Mouse (Mus musculus) MEL (cell line): ENCODE results near the gene Sycp2l. TPM values are rescaled to one million over a fixed set of nuclear protein-coding genes. Genes with fewer than 3 reads are reported as not detected.

Experiments
- DNase-seq: peaks from one replicate; pipeline ENCODE4 v3.0.0; 2011; ENCODE audit warnings: low read depth, low spot score
- H3K27ac ChIP-seq: 2 replicates; pipeline ENCODE4 v1.5.1; 2012; ENCODE audit warnings: low read depth, mild to moderate bottlenecking, control low read depth, low read length, moderate library complexity; ENCODE audit not compliant: control insufficient read depth
- H3K27me3 ChIP-seq, 2 experiments: fragments of 150-350 bp in 1 of 2; sonication (generic) in 1 of 2; 2 replicates each; pipeline ENCODE4 v1.6.1; 2012; ENCODE audit warnings: low read length in 2 of 2, mild to moderate bottlenecking in 2 of 2, improper control_type of control experiment in 1 of 2, moderate library complexity in 1 of 2; ENCODE audit not compliant: insufficient read depth in 2 of 2, control insufficient read depth in 1 of 2
- H3K36me3 ChIP-seq, 2 experiments: 2 replicates each; pipeline ENCODE4 v1.6.1; 2012 to 2014; ENCODE audit warnings: low read length in 2 of 2, improper control_type of control experiment in 1 of 2, inconsistent platforms in 1 of 2, mild to moderate bottlenecking in 1 of 2; ENCODE audit not compliant: insufficient read depth in 2 of 2, control insufficient read depth in 1 of 2
- H3K4me1 ChIP-seq, 2 experiments: fragments of 150-350 bp in 1 of 2; sonication (generic) in 1 of 2; 2 replicates each; pipeline ENCODE4 v1.6.1; 2012; ENCODE audit warnings: low read length in 2 of 2, improper control_type of control experiment in 1 of 2, mild to moderate bottlenecking in 1 of 2; ENCODE audit not compliant: insufficient read depth in 2 of 2, control insufficient read depth in 1 of 2
- H3K4me3 ChIP-seq, 2 experiments: fragments of 150-350 bp in 1 of 2; sonication (generic) in 1 of 2; 2 replicates each; pipeline ENCODE4 v1.5.1; 2012; ENCODE audit warnings: low read depth in 2 of 2, low read length in 2 of 2, mild to moderate bottlenecking in 2 of 2, moderate library complexity in 2 of 2, control low read depth in 1 of 2, improper control_type of control experiment in 1 of 2; ENCODE audit not compliant: control insufficient read depth in 1 of 2, insufficient read depth in 1 of 2
- H3K79me2 ChIP-seq: 2 replicates; pipeline ENCODE4 v1.6.1; 2012; ENCODE audit warnings: mild to moderate bottlenecking, low read length, moderate library complexity; ENCODE audit not compliant: control insufficient read depth, poor library complexity, insufficient read depth
- H3K9ac ChIP-seq: 2 replicates; pipeline ENCODE4 v1.6.1; 2012; ENCODE audit warnings: low read depth, mild to moderate bottlenecking, control low read depth, low read length, moderate library complexity; ENCODE audit not compliant: control insufficient read depth, poor library complexity, severe bottlenecking
- H3K9me3 ChIP-seq: fragments of 150-350 bp; sonication (generic); replicated peaks from 2 replicates; pipeline ENCODE4 v1.6.1; 2012; ENCODE audit warnings: mild to moderate bottlenecking, low read length, improper control_type of control experiment, moderate library complexity; ENCODE audit not compliant: insufficient read depth
- CHD1 ChIP-seq: IDR thresholded peaks from 2 replicates; pipeline ENCODE4 v1.6.1; 2012; ENCODE audit warnings: low read depth, mild to moderate bottlenecking, inconsistent platforms, low read length, improper control_type of control experiment
- CHD2 ChIP-seq: IDR thresholded peaks from 2 replicates; pipeline ENCODE4 v1.6.1; 2011; ENCODE audit warnings: low read length, improper control_type of control experiment
- E2F4 ChIP-seq: IDR thresholded peaks from 2 replicates; pipeline ENCODE4 v1.6.1; 2011; ENCODE audit warnings: low read depth, low read length, improper control_type of control experiment, borderline replicate concordance
- ELF1 ChIP-seq: IDR thresholded peaks from 2 replicates; pipeline ENCODE4 v1.6.1; 2014; ENCODE audit warnings: low read depth, mild to moderate bottlenecking, inconsistent platforms, low read length, improper control_type of control experiment, moderate library complexity
- EP300 ChIP-seq, 2 experiments: IDR thresholded peaks; 2 replicates each; pipeline ENCODE4 v1.6.1; 2011; ENCODE audit warnings: improper control_type of control experiment in 2 of 2, low read length in 2 of 2, low read depth in 1 of 2, mild to moderate bottlenecking in 1 of 2
- ETS1 ChIP-seq: IDR thresholded peaks from 2 replicates; pipeline ENCODE4 v1.6.1; 2012; ENCODE audit warnings: low read depth, mild to moderate bottlenecking, inconsistent platforms, low read length, improper control_type of control experiment, moderate library complexity
- JUND ChIP-seq: IDR thresholded peaks from 2 replicates; pipeline ENCODE4 v1.6.1; 2011; ENCODE audit warnings: low read depth, mild to moderate bottlenecking, improper control_type of control experiment, low read length
- KAT2A ChIP-seq: conservative IDR thresholded peaks from 2 replicates; pipeline ENCODE4 v1.6.1; 2012; ENCODE audit warnings: low read depth, low read length, improper control_type of control experiment, inconsistent platforms
- MAX ChIP-seq: IDR thresholded peaks from 2 replicates; pipeline ENCODE4 v1.6.1; 2011; ENCODE audit warnings: low read length, improper control_type of control experiment
- MYC ChIP-seq: IDR thresholded peaks from 2 replicates; pipeline ENCODE4 v1.6.1; 2011; ENCODE audit warnings: low read depth, mild to moderate bottlenecking, low read length, improper control_type of control experiment, moderate library complexity
- NELFE ChIP-seq: IDR thresholded peaks from 2 replicates; pipeline ENCODE4 v1.6.1; 2011; ENCODE audit warnings: low read depth, low read length, improper control_type of control experiment
- NRF1 ChIP-seq: IDR thresholded peaks from 2 replicates; pipeline ENCODE4 v1.6.1; 2014; ENCODE audit warnings: low read depth, mild to moderate bottlenecking, inconsistent platforms, low read length, improper control_type of control experiment, moderate library complexity; ENCODE audit not compliant: poor library complexity, insufficient read depth, severe bottlenecking
- POLR2A ChIP-seq, 2 experiments: IDR thresholded peaks; 2 replicates each; pipeline ENCODE4 v1.6.1; 2011 to 2012; ENCODE audit warnings: low read length in 2 of 2, mild to moderate bottlenecking in 2 of 2, control low read depth in 1 of 2, improper control_type of control experiment in 1 of 2, low read depth in 1 of 2, moderate library complexity in 1 of 2; ENCODE audit not compliant: control insufficient read depth in 1 of 2, insufficient read depth in 1 of 2, poor library complexity in 1 of 2
- POLR2AphosphoS2 ChIP-seq: IDR thresholded peaks from 2 replicates; pipeline ENCODE4 v1.6.1; 2011; ENCODE audit warnings: low read length, improper control_type of control experiment
- POLR2AphosphoS5 ChIP-seq: IDR thresholded peaks from 2 replicates; pipeline ENCODE4 v1.6.1; 2012; ENCODE audit warnings: low read depth, borderline replicate concordance, mild to moderate bottlenecking, inconsistent platforms, low read length, moderate library complexity, mixed read lengths
- RCOR1 ChIP-seq: IDR thresholded peaks from 2 replicates; pipeline ENCODE4 v1.6.1; 2012; ENCODE audit warnings: low read depth, mild to moderate bottlenecking, inconsistent platforms, low read length, improper control_type of control experiment
- TAL1 ChIP-seq: IDR thresholded peaks from 2 replicates; pipeline ENCODE4 v1.6.1; 2012; ENCODE audit warnings: mild to moderate bottlenecking, inconsistent platforms, low read length, moderate library complexity, mixed read lengths
- TCF12 ChIP-seq: IDR thresholded peaks from 2 replicates; pipeline ENCODE4 v1.6.1; 2014; ENCODE audit warnings: low read depth, mild to moderate bottlenecking, inconsistent platforms, low read length, improper control_type of control experiment, moderate library complexity
- UBTF ChIP-seq: IDR thresholded peaks from 2 replicates; pipeline ENCODE4 v1.6.1; 2012; ENCODE audit warnings: low read depth, mild to moderate bottlenecking, inconsistent platforms, low read length, improper control_type of control experiment, moderate library complexity, borderline replicate concordance; ENCODE audit not compliant: insufficient read depth
- USF2 ChIP-seq, 2 experiments: IDR thresholded peaks; 2 replicates each; pipeline ENCODE4 v1.6.1; 2011 to 2012; ENCODE audit warnings: improper control_type of control experiment in 2 of 2, low read length in 2 of 2, borderline replicate concordance in 1 of 2, inconsistent platforms in 1 of 2, low read depth in 1 of 2, mild to moderate bottlenecking in 1 of 2; ENCODE audit not compliant: insufficient read depth in 1 of 2
- ZC3H11A ChIP-seq: IDR thresholded peaks from 2 replicates; pipeline ENCODE4 v1.6.1; 2012; ENCODE audit warnings: low read depth, mild to moderate bottlenecking, inconsistent platforms, low read length, improper control_type of control experiment
- ZMIZ1 ChIP-seq: IDR thresholded peaks from 2 replicates; pipeline ENCODE4 v1.6.1; 2012; ENCODE audit warnings: low read depth, mild to moderate bottlenecking, inconsistent platforms, low read length, improper control_type of control experiment, moderate library complexity
- polyA plus RNA-seq, 2 experiments: library from polyadenylated mRNA; stranded (reverse) in 1 of 2; unstranded in 1 of 2; fragments of >175 nt in 1 of 2; fragments of >200 nt in 1 of 2; gene quantifications; 2 replicates each; pipeline versions ENCODE4 v1.2.1 to v1.2.4; 2012; ENCODE audit warnings: low replicate concordance in 2 of 2, low read depth in 1 of 2; ENCODE audit not compliant: insufficient read length in 2 of 2, insufficient read depth in 1 of 2, missing spikeins in 1 of 2
- total RNA-seq: library from RNA; depleted of rRNA; stranded (reverse); fragments of 300-350 nt; gene quantifications from 2 replicates; pipeline ENCODE4 v1.2.3, GENCODE M21; 2012

Sycp2l gene
- total and polyA plus RNA-seq, 3 experiments: not detected

GRCm38 (mm10) chr13:41079859-41080258 is 34.2 kb upstream of the Sycp2l start:
- DNase-seq: no peak
- H3K27me3 ChIP-seq: no peaks in the 10 kb centered on the region; a peak in 2 of 4 replicates
- H3K4me3 ChIP-seq: no peak overlapping the region
- H3K9me3 ChIP-seq: no peaks in the 10 kb centered on the region
- no peak overlapping the region for H3K27ac ChIP-seq
- H3K9ac ChIP-seq: no peak overlapping the region
- TF ChIP-seq KAT2A (no peak), ZC3H11A (no peak), ZMIZ1 (no peak), POLR2A (IDR thresholded peaks at IDR 0.05; ENCODE audit: control insufficient read depth in 1 of 2, insufficient read depth in 1 of 2, low read depth in 1 of 2, low read length in 2 of 2, poor library complexity in 1 of 2) (no peak), TAL1 (no peak), NRF1 (no peak), NELFE (no peak), ETS1 (no peak), UBTF (no peak), E2F4 (no peak), RCOR1 (no peak), MYC (no peak), EP300 (IDR thresholded peaks at IDR 0.05; ENCODE audit: low read depth in 1 of 2, low read length in 2 of 2) (no peak), POLR2AphosphoS5 (no peak), CHD1 (no peak), TCF12 (no peak), CHD2 (no peak)
- no peaks in the 10 kb centered on the region for H3K4me1 ChIP-seq
- H3K79me2 ChIP-seq: no peaks in the 10 kb centered on the region
- no peaks in the 10 kb centered on the region for H3K36me3 ChIP-seq

DNA sequence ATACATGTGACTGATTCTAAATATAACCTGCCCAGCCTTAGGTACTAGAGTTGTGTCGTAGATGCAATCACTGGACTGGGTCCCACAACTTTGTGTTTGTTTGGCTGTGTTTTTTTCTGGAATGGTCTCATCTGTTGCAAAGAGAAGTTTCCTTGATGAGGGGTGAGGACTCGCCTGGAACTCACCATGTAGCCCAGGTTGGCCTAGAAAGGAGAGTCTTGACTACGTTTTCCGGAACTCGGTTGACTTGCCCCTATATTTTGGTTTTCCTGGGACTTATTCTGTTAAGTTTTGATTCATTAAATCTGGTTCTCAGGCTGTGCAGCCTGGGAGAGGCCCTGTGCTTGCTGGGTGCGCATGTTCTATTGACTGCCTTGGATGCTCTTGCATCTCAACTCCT is 33.4 kb upstream of the Sycp2l start:
- no peaks in the 10 kb centered on the region for H3K79me2 ChIP-seq
- TF ChIP-seq EP300 (IDR thresholded peaks at IDR 0.05; ENCODE audit: low read depth in 1 of 2, low read length in 2 of 2) (no peak), TAL1 (no peak), POLR2AphosphoS2 (no peak), E2F4 (no peak), ELF1 (no peak), MYC (no peak), MAX (no peak), USF2 (IDR thresholded peaks at IDR 0.05; ENCODE audit: borderline replicate concordance in 1 of 2, insufficient read depth in 1 of 2, low read depth in 1 of 2, low read length in 2 of 2) (no peak), CHD2 (no peak), JUND (no peak), KAT2A (no peak)
- TF ChIP-seq, all 39 proteins: peak for 0
- H3K27ac ChIP-seq: no peak overlapping the region
- no peak for DNase-seq
- H3K9ac ChIP-seq: no peak overlapping the region
- no peak overlapping the region for H3K4me3 ChIP-seq
- H3K36me3 ChIP-seq: no peaks in the 10 kb centered on the region
- H3K4me1 ChIP-seq: no peaks in the 10 kb centered on the region
- no peaks in the 10 kb centered on the region; a peak in 1 of 4 replicates for H3K27me3 ChIP-seq
- H3K9me3 ChIP-seq: no peaks in the 10 kb centered on the region
